Mouse (Mus musculus) liver, embryonic 15.5 days (tissue): ENCODE results near the gene Srarp. TPM values are rescaled to one million over a fixed set of nuclear protein-coding genes. Genes with fewer than 3 reads are reported as not detected.

ENCODE experiments used
- ATAC-seq: fragments of 200-750 bp; cut with Nextera tagmentation; 2 replicates; pipeline ENCODE4 v1.8.0; 2017; ENCODE audit warnings: moderate number of reproducible peaks, mild to moderate bottlenecking, moderate library complexity; ENCODE audit not compliant: insufficient read depth
- H3K27ac ChIP-seq: fragments of 300-500 bp; sonication (generic); replicated peaks from 2 replicates; pipeline ENCODE4 v1.5.1; 2015; ENCODE audit warnings: mild to moderate bottlenecking, inconsistent platforms
- H3K27me3 ChIP-seq: fragments of 300-500 bp; sonication (generic); 2 replicates; pipeline ENCODE4 v1.6.1; 2015; ENCODE audit warnings: mild to moderate bottlenecking, inconsistent platforms
- H3K36me3 ChIP-seq: fragments of 300-500 bp; sonication (generic); replicated peaks from 2 replicates; pipeline ENCODE4 v1.6.1; 2015; ENCODE audit warnings: moderate library complexity, mild to moderate bottlenecking, inconsistent platforms
- H3K4me1 ChIP-seq: fragments of 300-500 bp; sonication (generic); replicated peaks from 2 replicates; pipeline ENCODE4 v1.6.1; 2015; ENCODE audit warnings: inconsistent platforms
- H3K4me2 ChIP-seq: fragments of 300-500 bp; sonication (generic); 2 replicates; pipeline ENCODE4 v1.6.1; 2015; ENCODE audit warnings: moderate library complexity, mild to moderate bottlenecking, inconsistent platforms
- H3K4me3 ChIP-seq: fragments of 300-500 bp; sonication (generic); replicated peaks from 2 replicates; pipeline ENCODE4 v1.5.1; 2015; ENCODE audit warnings: mild to moderate bottlenecking, inconsistent platforms
- H3K9ac ChIP-seq: fragments of 300-500 bp; sonication (generic); 2 replicates; pipeline ENCODE4 v1.6.1; 2015; ENCODE audit warnings: moderate library complexity, mild to moderate bottlenecking, inconsistent platforms
- H3K9me3 ChIP-seq: fragments of 300-500 bp; sonication (generic); replicated peaks from 2 replicates; pipeline ENCODE4 v1.6.1; 2016; ENCODE audit warnings: inconsistent platforms
- WGBS: fragments of 180-500 bp; shearing (Covaris S2); methylation state at CpG from one replicate; pipeline ENCODE4 v1.1.7; 2015; ENCODE audit warnings: mixed read lengths; ENCODE audit not compliant: insufficient replicate concordance; 5-methylcytosine and 5-hydroxymethylcytosine counted together
- polyA plus RNA-seq: library from polyadenylated mRNA; unstranded; fragments of >200 nt; fragmentation: Nextera tagmentation; extraction: Ambion mirVana; gene quantifications from 2 replicates; pipeline ENCODE4 v1.2.1, GENCODE M21; 2015

Gene Srarp
- polyA plus RNA-seq = not detected in 2 replicates

GRCm38 (mm10) chr4:141435974-141436373 lies at the start of gene Srarp:
Gene Srarp (minus strand): TSS chr4:141436105.
- H3K36me3 ChIP-seq = no peaks in the 10 kb centered on the region
- H3K4me1 ChIP-seq = no peaks in the 10 kb centered on the region
- no peak within 1 kb of the TSS for H3K4me3 ChIP-seq
- ATAC-seq = no peak
- no peak within 1 kb of the TSS for H3K27ac ChIP-seq
- 79% methylated on average over 1 of the region's 1 CpGs for WGBS
- no peaks in the 10 kb centered on the region for H3K27me3 ChIP-seq
- no peaks in the 10 kb centered on the region for H3K9me3 ChIP-seq
- no peak within 1 kb of the TSS for H3K9ac ChIP-seq
- no peak within 1 kb of the TSS for H3K4me2 ChIP-seq

GRCm38 (mm10) chr4:141484071-141484470 lies 48.2 kb upstream of the Srarp start:
- H3K9me3 ChIP-seq = no peaks in the 10 kb centered on the region

GRCm38 (mm10) chr4:141479411-141479810 lies 43.5 kb upstream of the Srarp start:
- WGBS = 91% methylated on average over 8 of the region's 8 CpGs
- H3K27me3 ChIP-seq = no peaks in the 10 kb centered on the region
- no peak overlapping the region for H3K27ac ChIP-seq

More at GRCm38 (mm10) chr4:141484071-141484470, 48.2 kb upstream of the Srarp start:
- no peaks in the 10 kb centered on the region for H3K4me1 ChIP-seq
- H3K36me3 ChIP-seq = peaks cover 97% of the 10 kb centered on the region
- WGBS = 83% methylated on average over 11 of the region's 11 CpGs
- no peak overlapping the region for H3K9ac ChIP-seq
- no peak for ATAC-seq
- no peak overlapping the region for H3K27ac ChIP-seq
- H3K4me2 ChIP-seq = no peak overlapping the region
- H3K27me3 ChIP-seq = no peaks in the 10 kb centered on the region
- no peak overlapping the region for H3K4me3 ChIP-seq

GRCm38 (mm10) chr4:141478794-141479193 lies 42.9 kb upstream of the Srarp start:
- H3K27ac ChIP-seq = no peak overlapping the region
- no peak for ATAC-seq
- no peaks in the 10 kb centered on the region for H3K27me3 ChIP-seq
- H3K4me1 ChIP-seq = 0 out of 2 replicates have a peak, but pooled peaks cover 3% of the 10 kb centered on the region
- H3K36me3 ChIP-seq = peaks cover 98% of the 10 kb centered on the region
- H3K4me3 ChIP-seq = no peak overlapping the region
- no peaks in the 10 kb centered on the region; the same call in 1 of the 2 replicates for H3K9me3 ChIP-seq
- WGBS = 93% methylated on average over 32 of the region's 32 CpGs
- no peak overlapping the region for H3K9ac ChIP-seq
- H3K4me2 ChIP-seq = no peak overlapping the region

More at GRCm38 (mm10) chr4:141479411-141479810, 43.5 kb upstream of the Srarp start:
- Histone ChIP-seq H3K4me1 (no peaks in the 10 kb centered on the region), H3K36me3 (peaks cover 98% of the 10 kb centered on the region), H3K9me3 (no peaks in the 10 kb centered on the region; the same call in 1 of the 2 replicates), H3K9ac (no peak overlapping the region), H3K4me2 (no peak overlapping the region), H3K4me3 (no peak overlapping the region)
- no peak for ATAC-seq

GRCm38 (mm10) chr4:141478225-141478624 lies 42.3 kb upstream of the Srarp start:
- H3K27ac ChIP-seq = no peak overlapping the region
- no peak overlapping the region for H3K9ac ChIP-seq
- peaks cover 98% of the 10 kb centered on the region for H3K36me3 ChIP-seq
- H3K9me3 ChIP-seq = no peaks in the 10 kb centered on the region; the same call in 1 of the 2 replicates
- 0 out of 2 replicates have a peak, but pooled peaks cover 5% of the 10 kb centered on the region for H3K4me1 ChIP-seq
- H3K27me3 ChIP-seq = no peaks in the 10 kb centered on the region
- no peak for ATAC-seq
- WGBS = 88% methylated on average over 23 of the region's 23 CpGs
- H3K4me3 ChIP-seq = no peak overlapping the region
- H3K4me2 ChIP-seq = no peak overlapping the region

- ATAC-seq = no peak
- Histone ChIP-seq H3K4me2 (no peak overlapping the region), H3K27me3 (no peaks in the 10 kb centered on the region), H3K27ac (no peak overlapping the region), H3K9me3 (no peaks in the 10 kb centered on the region; the same call in 1 of the 2 replicates), H3K4me3 (no peak overlapping the region), H3K4me1 (0 out of 2 replicates have a peak, but pooled peaks cover 5% of the 10 kb centered on the region), H3K9ac (no peak overlapping the region), H3K36me3 (peaks cover 98% of the 10 kb centered on the region)
- 59% methylated on average over 16 of the region's 16 CpGs for WGBS
Measured at GRCm38 (mm10) chr4:141477681-141478102, 41.8 kb upstream of the Srarp start.

GRCm38 (mm10) chr4:141474431-141474830 lies 38.5 kb upstream of the Srarp start:
- Histone ChIP-seq H3K4me1 (0 out of 2 replicates have a peak, but pooled peaks cover 5% of the 10 kb centered on the region), H3K9me3 (no peaks in the 10 kb centered on the region; the same call in 1 of the 2 replicates), H3K4me3 (no peak overlapping the region), H3K4me2 (no peak overlapping the region), H3K27ac (no peak overlapping the region), H3K9ac (no peak overlapping the region), H3K36me3 (peaks cover 100% of the 10 kb centered on the region), H3K27me3 (no peaks in the 10 kb centered on the region)
- ATAC-seq = no peak
- 92% methylated on average over 19 of the region's 19 CpGs for WGBS

GRCm38 (mm10) chr4:141472641-141473321 lies 36.9 kb upstream of the Srarp start:
- no peak overlapping the region for H3K27ac ChIP-seq
- no peak overlapping the region for H3K9ac ChIP-seq
- ATAC-seq = no peak
- H3K27me3 ChIP-seq = no peaks in the 10 kb centered on the region
- 0 out of 2 replicates have a peak, but pooled peaks cover 5% of the 10 kb centered on the region for H3K4me1 ChIP-seq
- H3K9me3 ChIP-seq = no peaks in the 10 kb centered on the region; the same call in 1 of the 2 replicates
- 92% methylated on average over 32 of the region's 32 CpGs for WGBS
- H3K36me3 ChIP-seq = peaks cover 99% of the 10 kb centered on the region
- H3K4me3 ChIP-seq = no peak overlapping the region
- no peak overlapping the region for H3K4me2 ChIP-seq

- H3K4me1 ChIP-seq = 0 out of 2 replicates have a peak, but pooled peaks cover 5% of the 10 kb centered on the region
- WGBS = 91% methylated on average over 16 of the region's 16 CpGs
- no peak for ATAC-seq
- no peak overlapping the region for H3K27ac ChIP-seq
- no peaks in the 10 kb centered on the region; the same call in 1 of the 2 replicates for H3K9me3 ChIP-seq
- peaks cover 99% of the 10 kb centered on the region for H3K36me3 ChIP-seq
- no peak overlapping the region for H3K9ac ChIP-seq
- no peaks in the 10 kb centered on the region for H3K27me3 ChIP-seq
- no peak overlapping the region for H3K4me3 ChIP-seq
- H3K4me2 ChIP-seq = no peak overlapping the region
Measured at GRCm38 (mm10) chr4:141471491-141471890, 35.6 kb upstream of the Srarp start.

- 85% methylated on average over 9 of the region's 9 CpGs for WGBS
Measured at GRCm38 (mm10) chr4:141469343-141469742, 33.4 kb upstream of the Srarp start.

GRCm38 (mm10) chr4:141468576-141468975 lies 32.7 kb upstream of the Srarp start:
- peaks cover 99% of the 10 kb centered on the region for H3K36me3 ChIP-seq
- H3K4me3 ChIP-seq = no peak overlapping the region
- H3K27me3 ChIP-seq = no peaks in the 10 kb centered on the region
- H3K9ac ChIP-seq = no peak overlapping the region
- no peak for ATAC-seq
- no peak overlapping the region for H3K4me2 ChIP-seq
- H3K27ac ChIP-seq = no peak overlapping the region
- 64% methylated on average over 10 of the region's 10 CpGs for WGBS
- no peaks in the 10 kb centered on the region for H3K9me3 ChIP-seq
- H3K4me1 ChIP-seq = no peaks in the 10 kb centered on the region

More at GRCm38 (mm10) chr4:141469343-141469742, 33.4 kb upstream of the Srarp start:
- Histone ChIP-seq H3K27ac (no peak overlapping the region), H3K4me1 (0 out of 2 replicates have a peak, but pooled peaks cover 5% of the 10 kb centered on the region), H3K27me3 (no peaks in the 10 kb centered on the region), H3K36me3 (peaks cover 99% of the 10 kb centered on the region), H3K4me2 (no peak overlapping the region), H3K9me3 (no peaks in the 10 kb centered on the region), H3K4me3 (no peak overlapping the region), H3K9ac (no peak overlapping the region)
- ATAC-seq = no peak
